Mouse (Mus musculus) urinary bladder, postnatal 10 days (tissue): ENCODE measurements around the gene Ephb2.

Source experiments
- DNase-seq: peaks from one replicate; pipeline ENCODE4 v3.0.0; 2022; ENCODE audit warnings: low spot score

Ephb2 gene

DNA sequence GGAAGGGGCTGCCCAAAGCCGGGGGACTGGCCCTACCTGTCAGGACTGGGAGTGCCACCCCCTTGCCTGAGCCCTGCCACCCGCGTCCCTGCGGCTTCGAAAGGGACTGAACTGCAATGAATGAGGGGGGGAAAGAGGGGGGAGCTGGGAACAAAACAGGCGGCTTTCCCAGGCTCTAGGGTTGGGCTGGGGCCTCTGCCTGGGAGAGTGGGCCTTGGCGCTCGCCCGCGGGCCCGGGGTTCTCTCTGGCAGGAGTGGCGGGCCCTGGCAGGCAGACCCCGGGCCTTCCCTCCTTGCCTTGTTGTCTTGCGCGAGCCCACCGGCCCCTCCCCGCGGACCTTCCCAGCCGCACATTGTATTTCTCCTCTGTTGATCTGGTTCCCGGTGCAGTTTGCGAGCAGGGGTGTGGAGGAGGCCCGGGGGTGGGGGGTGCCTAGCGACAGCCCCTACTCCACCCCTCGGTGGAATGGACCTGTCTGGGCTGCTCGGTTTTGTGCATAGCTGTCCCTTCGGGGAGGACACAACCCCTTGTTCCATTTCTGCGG is 671 bp upstream of the Ephb2 start:
- no peak for DNase-seq

GRCm38 (mm10) chr4:136834815-136835620 is 770 bp downstream of the Ephb2 start:
- DNase-seq, result no peak

- no peak for DNase-seq
Observed at GRCm38 (mm10) chr4:136834439-136834814, 1.4 kb downstream of the Ephb2 start.

DNA sequence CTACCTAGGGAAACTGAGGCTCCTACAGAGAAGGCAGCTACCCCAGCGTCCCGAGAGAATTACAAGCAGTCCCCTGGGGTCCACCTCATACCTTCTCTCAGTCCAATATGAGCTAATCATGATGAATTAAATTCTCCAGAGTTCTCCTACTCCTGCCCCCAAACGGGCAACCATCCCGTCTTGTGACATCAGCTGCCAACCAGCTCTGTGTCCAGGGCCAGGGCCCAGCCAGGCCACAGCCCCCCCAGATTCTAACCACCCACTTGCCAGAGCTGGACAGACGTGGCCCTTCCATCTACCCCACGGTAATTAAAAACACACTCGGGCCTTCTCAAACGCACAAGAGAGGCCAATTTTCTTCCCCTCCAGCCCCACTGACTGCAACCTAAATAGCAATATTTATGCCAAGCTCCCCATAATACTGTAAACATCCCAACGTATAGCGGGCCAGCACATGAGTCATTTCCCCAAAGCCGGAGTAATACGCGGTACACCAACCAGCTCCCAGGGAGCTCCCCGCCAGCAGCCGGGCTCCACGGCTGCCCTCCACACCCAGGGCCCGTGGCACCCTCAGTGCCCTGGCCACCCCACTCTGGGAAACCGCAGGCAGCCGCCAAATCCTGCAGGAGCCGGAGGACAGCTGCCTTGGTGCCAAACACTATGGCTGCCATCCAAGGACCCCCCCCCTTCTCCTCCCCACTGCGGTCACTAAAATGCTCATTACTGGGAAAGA is 2.0 kb downstream of the Ephb2 start:
- DNase-seq, result no peak

GRCm38 (mm10) chr4:136832559-136833232 is 3.1 kb downstream of the Ephb2 start:
- no peak for DNase-seq

DNA sequence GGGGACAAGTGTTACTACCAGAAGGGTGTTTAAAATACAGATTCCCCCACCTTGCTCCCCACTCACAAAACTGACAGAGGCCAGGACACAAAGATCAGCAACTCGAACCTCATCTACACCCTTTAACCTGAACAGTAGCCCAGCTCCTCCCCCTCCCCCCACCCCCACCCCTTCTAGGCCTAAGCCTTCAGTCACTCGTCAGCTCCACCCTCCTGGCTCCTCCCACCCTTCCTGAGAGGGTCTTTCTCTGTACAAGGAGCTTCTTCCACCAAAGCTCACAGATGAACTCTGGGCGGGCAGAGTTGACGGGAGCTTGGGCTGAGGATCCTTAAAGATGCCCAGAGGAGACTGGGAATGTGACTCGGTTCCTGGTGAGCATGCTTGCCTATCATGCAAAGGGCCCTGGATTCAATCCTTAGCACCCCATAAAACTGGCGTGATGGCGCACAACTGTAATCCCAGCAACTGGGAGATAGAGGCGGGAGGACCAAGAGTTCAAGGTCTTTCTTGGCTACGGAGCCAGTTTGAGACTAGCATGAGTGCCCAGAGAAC is 5.4 kb downstream of the Ephb2 start:
- no peak for DNase-seq

DNA sequence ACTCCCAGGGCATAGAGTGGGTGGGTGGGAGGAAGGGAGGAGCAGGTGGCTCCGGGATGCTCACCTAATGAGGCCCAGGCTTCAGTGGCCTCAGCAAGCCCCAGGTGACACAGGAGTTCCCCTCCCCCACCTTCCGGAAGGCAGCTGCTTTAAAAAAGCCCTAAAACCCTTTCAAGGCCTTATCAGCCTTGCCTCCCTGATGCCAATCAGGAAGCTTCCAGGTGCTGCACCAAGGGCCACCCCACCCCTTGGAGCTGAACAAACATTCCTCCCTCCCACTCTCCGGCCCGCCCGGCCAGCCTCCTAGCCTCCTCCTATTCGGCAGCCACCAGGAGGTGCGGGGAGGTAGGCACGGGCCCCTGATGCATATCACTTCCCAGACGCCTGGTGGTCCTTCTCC is 6.0 kb downstream of the Ephb2 start:
- no peak for DNase-seq

GRCm38 (mm10) chr4:136828664-136829569 is 6.9 kb downstream of the Ephb2 start:
- DNase-seq, result no peak

- DNase-seq, result no peak
Observed at GRCm38 (mm10) chr4:136824935-136825552, 10.7 kb downstream of the Ephb2 start.

DNA sequence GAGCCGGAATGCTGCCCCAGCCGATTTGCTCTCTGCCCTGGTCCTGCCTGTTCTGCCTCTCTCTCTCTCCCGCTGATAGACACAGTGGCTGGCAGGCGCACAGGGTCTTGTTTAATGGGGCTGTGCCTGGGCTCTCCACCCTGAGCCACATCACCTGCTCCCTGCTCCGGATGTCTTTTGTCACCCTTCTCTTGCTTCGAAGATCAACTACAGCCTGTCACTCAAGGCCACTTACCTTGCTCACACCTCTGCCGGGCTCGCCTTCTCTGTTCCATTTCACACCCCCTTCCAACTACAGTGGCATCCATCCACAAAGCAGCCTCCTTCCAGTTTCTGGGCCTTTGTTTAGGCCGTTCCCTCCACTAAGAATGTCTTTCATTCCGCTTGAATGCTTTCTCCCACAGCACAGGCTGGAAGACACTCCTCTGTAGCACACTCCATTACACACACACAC is 15.7 kb downstream of the Ephb2 start:
- DNase-seq, result no peak

- no peak for DNase-seq
Observed at GRCm38 (mm10) chr4:136816701-136817100, 19.1 kb downstream of the Ephb2 start.

GRCm38 (mm10) chr4:136815364-136815763 is 20.4 kb downstream of the Ephb2 start:
- no peak for DNase-seq

DNA sequence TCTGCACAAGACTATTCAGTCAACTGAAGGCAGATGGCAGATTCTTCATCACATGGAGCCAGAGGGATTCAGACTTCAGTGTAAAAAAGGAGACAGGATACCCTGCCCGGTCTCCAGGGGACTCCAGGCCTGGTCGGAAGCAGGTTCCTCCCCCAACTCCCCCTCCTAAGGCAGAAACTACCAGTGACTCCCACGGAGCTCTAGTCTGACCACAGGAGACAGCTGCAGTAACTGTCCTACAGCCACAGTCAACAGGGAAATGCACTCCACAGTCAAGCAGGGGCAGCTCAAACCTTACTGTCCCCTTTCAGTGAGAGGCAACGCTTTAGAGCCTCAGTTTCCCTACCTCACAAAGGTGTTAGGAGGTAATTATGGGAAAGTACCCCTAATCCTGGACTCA is 23.2 kb downstream of the Ephb2 start:
- no peak for DNase-seq

DNA sequence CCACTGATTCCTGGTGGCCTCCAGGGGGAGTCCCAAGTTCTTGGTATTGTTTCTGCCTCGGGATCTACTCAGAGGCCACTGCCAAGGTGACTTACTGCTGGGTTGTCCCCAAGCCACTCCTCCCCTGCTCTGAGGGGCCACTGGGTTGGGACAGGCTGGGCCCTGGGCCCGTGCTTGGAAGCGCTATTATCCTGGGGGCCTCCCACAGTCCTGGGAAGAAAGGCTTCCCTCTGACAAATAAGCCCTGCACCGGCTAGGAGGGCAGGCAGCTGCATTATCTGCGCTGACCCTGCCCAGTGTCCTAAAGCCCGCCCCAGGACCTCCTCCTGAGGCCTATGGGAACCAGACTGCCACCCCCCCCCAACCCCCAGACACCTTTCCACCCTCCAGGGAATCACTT is 24.2 kb downstream of the Ephb2 start:
- no peak for DNase-seq

DNA sequence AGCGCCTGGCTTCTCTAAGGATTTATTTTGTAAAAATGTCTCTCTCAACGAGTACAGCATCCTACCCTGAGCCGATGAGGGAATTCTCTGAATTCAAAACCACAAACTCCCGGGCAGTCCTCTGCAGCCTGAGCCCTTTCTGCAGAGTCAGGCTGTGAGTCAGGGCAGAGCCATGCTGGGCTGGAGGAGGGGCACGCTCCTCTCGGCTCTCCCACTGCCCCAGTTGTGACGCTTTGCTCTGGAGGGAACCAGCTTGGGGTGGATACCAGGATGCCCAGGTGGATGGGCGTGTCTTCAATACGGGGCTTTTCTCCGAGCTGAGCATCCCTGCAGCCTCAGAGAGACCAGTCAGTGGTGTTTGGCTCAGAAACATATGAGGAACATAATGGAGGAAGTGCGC is 27.3 kb downstream of the Ephb2 start:
- DNase-seq, result no peak

DNA sequence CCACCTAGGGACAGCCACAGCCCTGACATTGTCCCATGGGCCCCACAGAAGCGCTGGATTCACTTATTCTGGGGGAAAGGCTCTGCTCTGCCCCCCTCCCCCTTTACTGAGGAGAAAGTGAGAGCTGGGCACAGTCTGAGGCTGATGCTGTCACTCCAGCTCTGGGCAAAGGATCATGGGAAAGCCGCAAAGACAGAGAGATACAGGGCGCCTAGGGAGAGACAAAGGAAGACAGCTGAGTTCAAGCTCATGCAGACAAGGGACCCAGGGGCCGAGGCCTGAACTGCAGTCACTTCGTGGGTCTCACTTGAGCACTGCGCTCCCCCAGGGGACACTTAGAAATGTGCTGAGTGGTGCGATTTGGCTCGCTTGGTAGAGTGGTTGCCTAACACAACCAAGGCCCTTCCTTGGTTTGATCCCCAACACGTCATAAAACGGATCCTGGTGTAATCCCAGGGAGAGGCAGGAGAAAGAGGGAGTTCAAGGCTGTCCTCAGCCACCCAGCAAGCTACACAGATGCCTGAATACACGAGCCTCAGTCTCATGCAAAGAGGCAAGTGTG is 28.3 kb downstream of the Ephb2 start:
- DNase-seq, result no peak

DNA sequence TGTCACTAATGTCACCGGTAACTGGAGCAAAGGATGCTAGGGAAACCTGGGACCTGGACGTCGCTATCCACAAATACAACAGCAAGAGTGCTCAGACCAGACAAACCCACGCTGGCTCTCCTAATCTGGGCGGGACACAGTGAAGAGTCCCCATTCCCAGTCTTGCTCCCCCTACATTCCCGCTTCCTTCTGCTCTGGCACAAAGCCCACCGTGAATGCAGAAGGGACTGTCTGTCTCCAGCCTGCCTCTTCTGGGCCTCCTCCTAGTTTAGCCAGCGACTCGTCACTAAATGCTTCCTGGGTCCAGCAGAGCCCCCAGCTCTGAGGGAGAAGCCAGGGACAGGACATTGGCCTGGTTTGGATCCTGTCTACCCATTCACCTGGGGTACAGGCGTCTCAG is 29.5 kb downstream of the Ephb2 start:
- DNase-seq, result no peak

DNA sequence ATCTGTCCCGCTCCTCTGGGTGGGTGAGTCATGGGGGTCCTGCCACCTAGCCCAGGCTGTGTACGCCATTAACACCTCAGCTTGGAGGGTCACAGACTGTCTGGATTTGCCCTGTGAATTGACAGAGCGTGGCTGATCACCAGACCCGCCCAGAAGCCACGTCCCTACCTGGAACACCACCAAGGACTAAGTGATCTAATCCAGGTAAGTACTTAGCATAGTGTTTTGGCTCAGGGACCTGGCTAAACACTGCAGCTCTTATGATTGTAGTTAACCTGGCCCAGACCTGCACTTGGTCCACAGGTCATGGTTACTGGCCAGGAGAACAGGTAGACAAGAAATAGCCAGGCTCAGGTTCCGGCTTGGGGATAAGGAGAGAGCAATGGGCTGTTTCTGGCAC is 31.4 kb downstream of the Ephb2 start:
- DNase-seq, result no peak

DNA sequence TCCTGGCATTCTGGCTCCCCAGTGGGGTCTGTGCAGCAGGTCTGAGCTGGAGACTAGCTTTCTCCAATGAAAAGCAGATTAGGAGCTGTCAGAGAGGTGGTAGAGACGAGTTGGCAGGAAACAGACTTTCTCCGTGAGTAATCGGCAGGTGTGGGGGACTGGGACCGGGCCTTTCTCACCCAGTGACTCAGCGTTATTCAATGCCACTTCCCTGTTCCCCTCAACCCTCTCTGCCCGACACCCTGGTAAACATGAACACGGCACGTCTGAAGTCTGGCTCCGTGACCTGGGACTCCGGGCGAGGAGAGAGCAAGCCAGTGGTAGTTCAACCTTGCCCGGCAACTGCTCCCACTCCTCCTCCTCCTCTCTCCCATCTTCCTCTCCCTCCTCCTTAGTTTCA is 33.3 kb downstream of the Ephb2 start:
- no peak for DNase-seq

- no peak for DNase-seq
Observed at GRCm38 (mm10) chr4:136801944-136802343, 33.8 kb downstream of the Ephb2 start.

- DNase-seq, result no peak
Observed at GRCm38 (mm10) chr4:136801463-136801862, 34.3 kb downstream of the Ephb2 start.
